23 mouse cellular contexts compared by ENCODE assay signal in the genomic region with DNA sequence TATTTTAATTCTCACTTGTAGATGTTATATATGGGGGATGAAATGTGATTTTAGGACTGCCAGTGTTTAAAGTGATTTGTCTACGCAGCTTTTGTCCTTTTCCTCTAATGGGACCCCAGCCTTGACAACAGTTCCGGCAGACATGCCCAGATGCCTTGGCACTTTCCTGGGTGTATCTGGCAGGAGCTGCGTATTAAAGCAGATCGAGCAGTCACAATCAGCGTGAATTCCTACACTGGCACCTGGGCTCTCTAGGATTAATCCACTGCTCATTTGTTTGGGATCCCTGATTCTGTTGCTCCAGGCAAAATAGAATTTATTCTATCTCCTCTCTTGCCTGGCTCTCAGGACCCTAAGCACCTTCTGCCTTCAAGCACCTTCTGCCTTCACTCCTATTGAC.
DNase-seq lines count a peak whose midpoint lies in the region; ATAC-seq and TF ChIP-seq lines count a peak whose summit lies in the region.
"Had no signal": no experiment of that assay in that cellular context is flagged by ENCODE, and none has a peak within 500 bp of the region (broad histone marks: within the 10 kb centered on the region; RNA-seq: fewer than 3 reads in every experiment).

No protein-coding gene starts in this region.

- DNase-seq in cerebellum, postnatal 14 days = peak; percentile 50 to 69
- no peak for DNase-seq in cerebellum, adult 8-10 months
- DNase-seq in hindbrain, postnatal 0 days (ENCODE audit: low spot score) = peak; percentile 40
- DNase-seq in hindbrain, embryonic 11.5 days (ENCODE audit: low spot score) = no peak
- DNase-seq in midbrain, embryonic 14.5 days = peak; percentile 8
- DNase-seq in brain, embryonic 14.5 days (ENCODE audit: low read depth) = peak; percentile 58
- DNase-seq: adrenal gland, adult 8-10 months; adrenal gland, postnatal 25 days; cerebellum, adult 11 months; cerebellum, adult 9-11 months; gastrocnemius, postnatal 10 days; gastrocnemius, postnatal 36 days; heart, adult 2 months; kidney, adult 11 months had no signal

- H3K9ac ChIP-seq in hindbrain, postnatal 0 days (replicated peaks; ENCODE audit: low read length) = no peak overlapping the region
- H3K9ac ChIP-seq in hindbrain, embryonic 11.5 days (ENCODE audit: low read depth, low read length) = no peak overlapping the region
- no peak overlapping the region for H3K9ac ChIP-seq in midbrain, embryonic 14.5 days (replicated peaks; ENCODE audit: low read length)
- H3K9ac ChIP-seq in midbrain, embryonic 15.5 days = no peak overlapping the region
- H3K9ac ChIP-seq in heart, embryonic 11.5 days (ENCODE audit: low read depth, low read length) = no peak overlapping the region
- H3K9ac ChIP-seq: embryonic facial prominence, embryonic 12.5 days; embryonic facial prominence, embryonic 15.5 days; forebrain, embryonic 12.5 days; hindbrain, embryonic 13.5 days; intestine, embryonic 15.5 days had no signal

- no peak for TF ChIP-seq POLR2A in brain, embryonic 14.5 days (IDR thresholded peaks at IDR 0.05; ENCODE audit: borderline replicate concordance, extremely low read depth, insufficient read depth, insufficient read length, poor library complexity, severe bottlenecking)

- no peak for TF ChIP-seq CTCF in hindbrain, postnatal 0 days (IDR thresholded peaks at IDR 0.05; ENCODE audit: low read depth)
- no peak for TF ChIP-seq CTCF in brain, embryonic 14.5 days (IDR thresholded peaks at IDR 0.05; ENCODE audit: borderline replicate concordance, extremely low read depth, insufficient read depth, insufficient read length)

- 53% methylated on average over 5 of the region's 5 CpGs for WGBS in hindbrain, postnatal 0 days
- WGBS in hindbrain, embryonic 11.5 days = 91% methylated on average over 5 of the region's 5 CpGs
- WGBS in midbrain, embryonic 14.5 days = 68% methylated on average over 5 of the region's 5 CpGs
- whole genome bisulfite sequencing in midbrain, embryonic 15.5 days = 72% methylated on average over 5 of the region's 5 CpGs
- 88% methylated on average over 5 of the region's 5 CpGs for WGBS in heart, embryonic 11.5 days (ENCODE audit: insufficient replicate concordance)

- no peak overlapping the region for H3K4me2 ChIP-seq in hindbrain, postnatal 0 days (ENCODE audit: low read depth, low read length)
- H3K4me2 ChIP-seq in hindbrain, embryonic 11.5 days (replicated peaks; ENCODE audit: low read depth, low read length) = no peak overlapping the region
- no peak overlapping the region for H3K4me2 ChIP-seq in midbrain, embryonic 14.5 days (ENCODE audit: low read length)
- H3K4me2 ChIP-seq in midbrain, embryonic 15.5 days = no peak overlapping the region
- no peak overlapping the region for H3K4me2 ChIP-seq in heart, embryonic 11.5 days
- H3K4me2 ChIP-seq: embryonic facial prominence, embryonic 12.5 days; embryonic facial prominence, embryonic 15.5 days; forebrain, embryonic 12.5 days; hindbrain, embryonic 13.5 days; intestine, embryonic 15.5 days had no signal

- H3K27me3 ChIP-seq in hindbrain, postnatal 0 days (ENCODE audit: insufficient read depth, low read length) = no peaks in the 10 kb centered on the region
- H3K27me3 ChIP-seq in hindbrain, embryonic 11.5 days (ENCODE audit: control insufficient read depth, insufficient read depth, low read length) = no peaks in the 10 kb centered on the region
- no peaks in the 10 kb centered on the region for H3K27me3 ChIP-seq in midbrain, embryonic 14.5 days (ENCODE audit: control insufficient read depth, insufficient read depth, low read length)
- no peaks in the 10 kb centered on the region for H3K27me3 ChIP-seq in midbrain, embryonic 15.5 days (replicated peaks)
- no peaks in the 10 kb centered on the region for H3K27me3 ChIP-seq in heart, embryonic 11.5 days (ENCODE audit: control insufficient read depth, insufficient read depth, low read length)
- H3K27me3 ChIP-seq: embryonic facial prominence, embryonic 12.5 days; embryonic facial prominence, embryonic 15.5 days; forebrain, embryonic 12.5 days; hindbrain, embryonic 13.5 days; intestine, embryonic 15.5 days had no signal

- no peaks in the 10 kb centered on the region for H3K4me1 ChIP-seq in hindbrain, postnatal 0 days (ENCODE audit: insufficient read depth, low read length)
- H3K4me1 ChIP-seq in hindbrain, embryonic 11.5 days (replicated peaks; ENCODE audit: control insufficient read depth, insufficient read depth, low read length) = no peaks in the 10 kb centered on the region
- H3K4me1 ChIP-seq in midbrain, embryonic 14.5 days (ENCODE audit: control insufficient read depth, insufficient read depth, low read length) = 0 out of 2 replicates have a peak, but pooled peaks cover 6% of the 10 kb centered on the region
- no peaks in the 10 kb centered on the region for H3K4me1 ChIP-seq in midbrain, embryonic 15.5 days
- no peaks in the 10 kb centered on the region for H3K4me1 ChIP-seq in heart, embryonic 11.5 days (ENCODE audit: control insufficient read depth, insufficient read depth, low read length)
- H3K4me1 ChIP-seq: embryonic facial prominence, embryonic 12.5 days; embryonic facial prominence, embryonic 15.5 days; forebrain, embryonic 12.5 days; heart, embryonic 10.5 days; intestine, embryonic 15.5 days had no signal

- no peak overlapping the region for H3K4me3 ChIP-seq in hindbrain, postnatal 0 days (ENCODE audit: low read length)
- H3K4me3 ChIP-seq in hindbrain, embryonic 11.5 days (ENCODE audit: low read depth, low read length) = no peak overlapping the region
- no peak overlapping the region for H3K4me3 ChIP-seq in midbrain, embryonic 14.5 days (replicated peaks; ENCODE audit: low read depth, low read length)
- H3K4me3 ChIP-seq in midbrain, embryonic 15.5 days = no peak overlapping the region
- H3K4me3 ChIP-seq in heart, embryonic 11.5 days (ENCODE audit: low read depth, low read length) = no peak overlapping the region
- H3K4me3 ChIP-seq: embryonic facial prominence, embryonic 12.5 days; embryonic facial prominence, embryonic 15.5 days; forebrain, embryonic 12.5 days; heart, adult 2 months; heart, embryonic 10.5 days; hindbrain, embryonic 13.5 days; intestine, embryonic 15.5 days had no signal

- H3K9me3 ChIP-seq in hindbrain, postnatal 0 days (ENCODE audit: low read length) = no peaks in the 10 kb centered on the region
- H3K9me3 ChIP-seq in hindbrain, embryonic 11.5 days (ENCODE audit: control insufficient read depth, low read length) = no peaks in the 10 kb centered on the region
- no peaks in the 10 kb centered on the region for H3K9me3 ChIP-seq in midbrain, embryonic 14.5 days (ENCODE audit: control insufficient read depth, low read length)
- H3K9me3 ChIP-seq in midbrain, embryonic 15.5 days = no peaks in the 10 kb centered on the region
- H3K9me3 ChIP-seq in heart, embryonic 11.5 days (replicated peaks; ENCODE audit: control insufficient read depth, low read length) = no peaks in the 10 kb centered on the region
- H3K9me3 ChIP-seq: embryonic facial prominence, embryonic 12.5 days; embryonic facial prominence, embryonic 15.5 days; forebrain, embryonic 12.5 days; heart, embryonic 10.5 days; hindbrain, embryonic 13.5 days; intestine, embryonic 15.5 days had no signal

- ATAC-seq in hindbrain, postnatal 0 days = 0 out of 2 replicates have a peak, but pooled peaks have one; percentile 43
- ATAC-seq in hindbrain, embryonic 11.5 days (ENCODE audit: low FRiP score) = no peak
- no peak for ATAC-seq in midbrain, embryonic 14.5 days (ENCODE audit: low FRiP score, low TSS enrichment)
- no peak for ATAC-seq in midbrain, embryonic 15.5 days (replicated peaks)
- ATAC-seq in heart, embryonic 11.5 days (replicated peaks; ENCODE audit: insufficient number of reproducible peaks, low FRiP score, low TSS enrichment) = no peak
- ATAC-seq: activated CD4-positive, CD25-positive, alpha-beta regulatory T cell, adult 4 months; intestine, embryonic 15.5 days had no signal

- H3K36me3 ChIP-seq in hindbrain, postnatal 0 days (ENCODE audit: insufficient read depth, low read length) = no peaks in the 10 kb centered on the region; the same call in 1 of the 2 replicates
- no peaks in the 10 kb centered on the region for H3K36me3 ChIP-seq in hindbrain, embryonic 11.5 days (ENCODE audit: control insufficient read depth, insufficient read depth, low read length)
- H3K36me3 ChIP-seq in midbrain, embryonic 14.5 days (ENCODE audit: control insufficient read depth, insufficient read depth, low read length) = no peaks in the 10 kb centered on the region
- H3K36me3 ChIP-seq in midbrain, embryonic 15.5 days (replicated peaks) = no peaks in the 10 kb centered on the region
- H3K36me3 ChIP-seq in heart, embryonic 11.5 days (ENCODE audit: control insufficient read depth, insufficient read depth, low read length) = no peaks in the 10 kb centered on the region
- H3K36me3 ChIP-seq: embryonic facial prominence, embryonic 12.5 days; embryonic facial prominence, embryonic 15.5 days; forebrain, embryonic 12.5 days; heart, embryonic 10.5 days; intestine, embryonic 15.5 days had no signal

- peak overlapping the region; percentile 8; the same call in 1 of the 2 replicates for H3K27ac ChIP-seq in hindbrain, postnatal 0 days
- no peak overlapping the region for H3K27ac ChIP-seq in hindbrain, embryonic 11.5 days (ENCODE audit: low read depth, low read length)
- no peak overlapping the region for H3K27ac ChIP-seq in midbrain, embryonic 14.5 days (replicated peaks; ENCODE audit: low read depth, low read length)
- no peak overlapping the region for H3K27ac ChIP-seq in midbrain, embryonic 15.5 days
- H3K27ac ChIP-seq in heart, embryonic 11.5 days (ENCODE audit: low read depth, low read length) = no peak overlapping the region
- H3K27ac ChIP-seq: embryonic facial prominence, embryonic 12.5 days; embryonic facial prominence, embryonic 15.5 days; forebrain, embryonic 12.5 days; heart, adult 2 months; heart, embryonic 10.5 days; hindbrain, embryonic 13.5 days; intestine, embryonic 15.5 days had no signal

Comparison
In these comparisons a context has a peak if more than half of its experiments do, and no peak if none do; other contexts are left out.
1. DNase-seq: peak in cerebellum, postnatal 14 days (2 of 2), hindbrain, postnatal 0 days (single experiment), midbrain, embryonic 14.5 days (single experiment) and brain, embryonic 14.5 days (single experiment); none in cerebellum, adult 8-10 months (single experiment) and hindbrain, embryonic 11.5 days (single experiment).